Mouse (Mus musculus): Measurements from ENCODE around the gene Vapa.

GRCm38 (mm10) chr17:65657958-65658357 lies 44.6 kb upstream of the Vapa start:
- TF ChIP-seq CTCF (IDR thresholded peaks at IDR 0.05; ENCODE audit: borderline replicate concordance, insufficient read depth, low read length) = no peak
- TF ChIP-seq POLR2A (IDR thresholded peaks at IDR 0.05; ENCODE audit: low read depth, low read length) = no peak

Data from embryonic fibroblast, embryonic 13.5 days (primary cell).